Mouse (Mus musculus) gastrocnemius, postnatal 36 days (tissue): Measurements from ENCODE around the gene Fbxl16. TPM values are rescaled to one million over a fixed set of nuclear protein-coding genes. Genes with fewer than 3 reads are reported as not detected.

ENCODE experiments used
- DNase-seq, 2 experiments: peaks; one replicate each; pipeline ENCODE4 v3.0.0; 2022
- intact Hi-C: fragments of 180-260 bp; cut with DNase I; formaldehyde crosslinking; loops from one replicate; pipeline ENCODE4 v1.15.1; 2025
- microRNA-seq, 2 experiments: library from miRNA; unstranded; fragments of <30 nt; microRNA quantifications; one replicate each; pipeline ENCODE4 v1.2.0; 2021
- total RNA-seq, 2 experiments: library from RNA; stranded (reverse); gene quantifications; 2 replicates each; pipeline ENCODE4 v1.2.3; 2021

Fbxl16 gene
- total RNA-seq, 2 experiments from 2014 or later = 1.2 to 1.5 TPM

GRCm38 (mm10) chr17:25867836-25868600 is 59.1 kb downstream of the Fbxl16 start:
- intact Hi-C loops = no loop called here
- peak; percentile 49 to 60 for DNase-seq

- intact Hi-C loops = no loop called here
- DNase-seq = peak; percentile 72 to 77
These were observed 59.8 kb downstream of the Fbxl16 start, which contains the start of gene Mcrip2 for GRCm38 (mm10) chr17:25868601-25869191. Gene Mcrip2, minus strand, starts transcription at chr17:25868764.

GRCm38 (mm10) chr17:25869498-25869897 is 60.6 kb downstream of the Fbxl16 start:
- intact Hi-C loops = no loop called here
- no peak for DNase-seq

- intact Hi-C loops = no loop called here
- no peak for DNase-seq
These were observed 61.1 kb downstream of the Fbxl16 start for GRCm38 (mm10) chr17:25869954-25870353.

Small RNA genes lying within 50 kb of the gene (microRNA-seq; reads per million reads assigned to microRNA genes)
- 0 reads per million in 2 experiments for gene Mir3082
- gene Mir6966 = 0 reads per million in 2 experiments

Other genes starting within 250 kb of the Fbxl16 start
- 1 to 10 TPM; 1.9 to 2.0 TPM for gene Sox8, start 238.4 kb upstream of the Fbxl16 start, total RNA-seq
- gene Lmf1, start 230.0 kb upstream of the Fbxl16 start, total RNA-seq = 10 to 100 TPM; 13.1 to 13.9 TPM
- not detected for gene Gng13, start 91.9 kb upstream of the Fbxl16 start, total RNA-seq
- gene Chtf18, start 81.7 kb upstream of the Fbxl16 start, total RNA-seq = under 1 TPM; 0.41 to 0.49 TPM
- 1 to 10 TPM; 2.5 to 3.1 TPM for gene Rpusd1, start 81.4 kb upstream of the Fbxl16 start, total RNA-seq
- gene Mslnl, start 73.0 kb upstream of the Fbxl16 start, total RNA-seq = not detected
- under 1 TPM in 1 of 2 experiments, not detected in 1; 0.44 TPM for gene Msln, start 54.7 kb upstream of the Fbxl16 start, total RNA-seq
- 10 to 100 TPM; 26.0 to 30.5 TPM for gene Narfl, start 35.3 kb upstream of the Fbxl16 start, total RNA-seq
- gene Haghl, start 23.4 kb upstream of the Fbxl16 start, total RNA-seq = 10 to 100 TPM in 1 of 2 experiments, 1 to 10 TPM in 1; 8.7 to 10.1 TPM
- gene Ccdc78, start 22.5 kb upstream of the Fbxl16 start, total RNA-seq = not detected
- gene Fam173a, start 16.2 kb upstream of the Fbxl16 start, total RNA-seq = 10 to 100 TPM; 34.8 to 38.9 TPM
- gene AC134908.4, start 13.4 kb upstream of the Fbxl16 start, total RNA-seq = not detected
- 10 to 100 TPM; 48.4 to 50.8 TPM for gene Metrn, start 11.9 kb upstream of the Fbxl16 start, total RNA-seq
- gene Wdr24, start 14.5 kb downstream of the Fbxl16 start, total RNA-seq = 1 to 10 TPM; 8.9 to 9.3 TPM
- gene Jmjd8, start 19.8 kb downstream of the Fbxl16 start, total RNA-seq = 10 to 100 TPM; 13.4 to 13.6 TPM
- gene Stub1, start 24.3 kb downstream of the Fbxl16 start, total RNA-seq = 10 to 100 TPM; 85.4 to 86.0 TPM
- gene Rhbdl1, start 28.2 kb downstream of the Fbxl16 start, total RNA-seq = 10 to 100 TPM; 23.2 to 27.7 TPM
- 10 to 100 TPM; 18.6 to 19.2 TPM for gene Gm20683, start 32.7 kb downstream of the Fbxl16 start, total RNA-seq
- 10 to 100 TPM; 63.4 to 68.4 TPM for gene Rhot2, start 35.8 kb downstream of the Fbxl16 start, total RNA-seq
- gene Wdr90, start 52.4 kb downstream of the Fbxl16 start, total RNA-seq = 1 to 10 TPM in 1 of 2 experiments, under 1 TPM in 1; 0.39 to 1.6 TPM
- gene Mcrip2, start 59.7 kb downstream of the Fbxl16 start, total RNA-seq = 100 to 1,000 TPM in 1 of 2 experiments, 10 to 100 TPM in 1; 87.2 to 102 TPM
- gene Mettl26, start 66.0 kb downstream of the Fbxl16 start, total RNA-seq = 10 to 100 TPM; 28.9 to 32.2 TPM
- under 1 TPM; 0.59 to 0.69 TPM for gene Wfikkn1, start 71.8 kb downstream of the Fbxl16 start, total RNA-seq
- 10 to 100 TPM in 1 of 2 experiments, 1 to 10 TPM in 1; 8.5 to 10.8 TPM for gene Rab40c, start 110.6 kb downstream of the Fbxl16 start, total RNA-seq
- 10 to 100 TPM; 24.1 to 27.4 TPM for gene Pigq, start 135.9 kb downstream of the Fbxl16 start, total RNA-seq
- gene Nhlrc4, start 135.9 kb downstream of the Fbxl16 start, total RNA-seq = not detected
- not detected for gene A930017K11Rik, start 143.5 kb downstream of the Fbxl16 start, total RNA-seq
- 1 to 10 TPM; 5.4 to 6.5 TPM for gene Capn15, start 176.7 kb downstream of the Fbxl16 start, total RNA-seq